Mouse (Mus musculus) skeletal muscle tissue, adult 2 months (tissue): ENCODE data around the gene Mettl7a3.

ENCODE experiments used
- DNase-seq: peaks from one replicate; pipeline ENCODE4 v3.0.0-alpha.2; 2012; ENCODE audit warnings: low read depth, low spot score

Mettl7a3 gene

GRCm38 (mm10) chr15:100388224-100388835, 53.6 kb downstream of the Mettl7a3 start:
- no peak for DNase-seq

GRCm38 (mm10) chr15:100388886-100389285, 54.2 kb downstream of the Mettl7a3 start:
- DNase-seq: no peak
